Mouse (Mus musculus) adrenal gland (tissue): ENCODE measurements around the gene Bcas3.
"Not testable (repeated sequence)": the region's sequence is repeated elsewhere in the genome, so short reads cannot be mapped to it uniquely, and the experiment has no call there.

Experiments
- intact Hi-C: fragments of 180-260 bp; cut with DNase I; formaldehyde crosslinking; loops from one replicate; pipeline ENCODE4 v1.15.1; 2025

The Bcas3 gene

GRCm38 (mm10) chr11:85704062-85704748 is 351.2 kb downstream of the Bcas3 start:
- intact Hi-C loops, result no loop called here

GRCm38 (mm10) chr11:85706630-85707029 is 353.7 kb downstream of the Bcas3 start:
- intact Hi-C loops, result no loop called here

GRCm38 (mm10) chr11:85707496-85707895 is 354.5 kb downstream of the Bcas3 start:
- intact Hi-C loops, result no loop called here

- intact Hi-C loops, result no loop called here
These were observed 356.2 kb downstream of the Bcas3 start for GRCm38 (mm10) chr11:85709147-85709546.

GRCm38 (mm10) chr11:85710155-85710554 is 357.2 kb downstream of the Bcas3 start:
- intact Hi-C loops, result no loop called here

- intact Hi-C loops, result no loop called here
These were observed 359.2 kb downstream of the Bcas3 start for GRCm38 (mm10) chr11:85712026-85712804.

GRCm38 (mm10) chr11:85712860-85713813 is 360.2 kb downstream of the Bcas3 start:
- intact Hi-C loops, result no loop called here

- intact Hi-C loops, result no loop called here
These were observed 360.8 kb downstream of the Bcas3 start for GRCm38 (mm10) chr11:85713814-85714208.

GRCm38 (mm10) chr11:85714312-85714931 is 361.5 kb downstream of the Bcas3 start:
- intact Hi-C loops, result no loop called here

GRCm38 (mm10) chr11:85716730-85717129 is 363.8 kb downstream of the Bcas3 start:
- intact Hi-C loops, result not testable (repeated sequence)

GRCm38 (mm10) chr11:85719091-85719490 is 366.1 kb downstream of the Bcas3 start:
- intact Hi-C loops, result no loop called here

GRCm38 (mm10) chr11:85719766-85720165 is 366.8 kb downstream of the Bcas3 start:
- intact Hi-C loops, result no loop called here

- intact Hi-C loops, result no loop called here
These were observed 367.4 kb downstream of the Bcas3 start for GRCm38 (mm10) chr11:85720269-85720773.

- intact Hi-C loops, result no loop called here
These were observed 369.0 kb downstream of the Bcas3 start for GRCm38 (mm10) chr11:85721986-85722385.

GRCm38 (mm10) chr11:85724159-85724558 is 371.2 kb downstream of the Bcas3 start:
- intact Hi-C loops, result no loop called here

GRCm38 (mm10) chr11:85729725-85730124 is 376.8 kb downstream of the Bcas3 start:
- intact Hi-C loops, result loop anchor here (10.0 kb wide), 1 partner anchor 205 kb away; no protein-coding TSS in a partner anchor

GRCm38 (mm10) chr11:85732462-85733012 is 379.6 kb downstream of the Bcas3 start:
- intact Hi-C loops, result loop anchor here (10.0 kb wide), 1 partner anchor 208 kb away; no protein-coding TSS in a partner anchor

- intact Hi-C loops, result loop anchor here (10.0 kb wide), 1 partner anchor 209 kb away; no protein-coding TSS in a partner anchor
These were observed 380.6 kb downstream of the Bcas3 start for GRCm38 (mm10) chr11:85733577-85733976.

- intact Hi-C loops, result loop anchor here (10.0 kb wide), 1 partner anchor 210 kb away; no protein-coding TSS in a partner anchor
These were observed 381.6 kb downstream of the Bcas3 start for GRCm38 (mm10) chr11:85734317-85735211.
